Mouse (Mus musculus) left cerebral cortex, adult 8-10 months (tissue): ENCODE data around the gene Abcb1b. TPM values are rescaled to one million over a fixed set of nuclear protein-coding genes. Genes with fewer than 3 reads are reported as not detected.
A peak's percentile ranks its signal among the peaks of the same experiment; 100 is the strongest.
"Not testable (repeated sequence)": the region's sequence is repeated elsewhere in the genome, so short reads cannot be mapped to it uniquely, and the experiment has no call there.

Experiments
- DNase-seq, 2 experiments: peaks; one replicate each; pipeline ENCODE4 v3.0.0; 2022; ENCODE audit warnings: low spot score in 2 of 2
- total RNA-seq, 4 experiments: library from RNA; stranded (reverse); gene quantifications; 2 replicates each; pipeline ENCODE4 v1.2.4; 2022

The Abcb1b gene
- total RNA-seq, 4 experiments from 2014 or later = 2.3 to 8.7 (median 4.0) TPM

- no peak for DNase-seq
Measured at GRCm38 (mm10) chr5:8863580-8864337, 65.8 kb downstream of the Abcb1b start.

GRCm38 (mm10) chr5:8865630-8866029 is 67.7 kb downstream of the Abcb1b start:
- not testable (repeated sequence) for DNase-seq

DNA sequence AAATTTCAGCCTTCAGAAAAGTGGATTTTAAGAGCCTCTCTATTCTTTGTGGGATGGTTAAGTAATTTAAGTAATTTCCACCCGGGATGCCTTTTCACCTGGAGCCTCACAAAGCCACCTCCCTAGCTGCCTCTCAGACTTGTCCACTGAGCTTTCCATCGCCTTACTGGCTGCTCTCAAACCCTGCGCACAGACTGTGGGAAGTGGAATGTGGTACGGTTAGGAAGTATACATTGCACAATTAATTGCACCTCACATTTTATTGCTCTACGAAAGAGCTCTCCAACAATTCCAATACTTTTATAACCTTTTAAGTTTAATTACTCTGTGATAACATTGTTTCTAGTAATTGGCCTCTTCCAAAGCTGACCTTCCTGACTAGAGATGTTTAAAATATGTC is 68.4 kb downstream of the Abcb1b start:
- DNase-seq = no peak

- no peak for DNase-seq
Measured at GRCm38 (mm10) chr5:8868019-8868418, 70.1 kb downstream of the Abcb1b start.

- no peak for DNase-seq
Measured at GRCm38 (mm10) chr5:8872979-8873915, 75.3 kb downstream of the Abcb1b start.

GRCm38 (mm10) chr5:8877086-8877485 is 79.1 kb downstream of the Abcb1b start:
- DNase-seq = no peak

GRCm38 (mm10) chr5:8877800-8878199 is 79.9 kb downstream of the Abcb1b start:
- no peak for DNase-seq

DNA sequence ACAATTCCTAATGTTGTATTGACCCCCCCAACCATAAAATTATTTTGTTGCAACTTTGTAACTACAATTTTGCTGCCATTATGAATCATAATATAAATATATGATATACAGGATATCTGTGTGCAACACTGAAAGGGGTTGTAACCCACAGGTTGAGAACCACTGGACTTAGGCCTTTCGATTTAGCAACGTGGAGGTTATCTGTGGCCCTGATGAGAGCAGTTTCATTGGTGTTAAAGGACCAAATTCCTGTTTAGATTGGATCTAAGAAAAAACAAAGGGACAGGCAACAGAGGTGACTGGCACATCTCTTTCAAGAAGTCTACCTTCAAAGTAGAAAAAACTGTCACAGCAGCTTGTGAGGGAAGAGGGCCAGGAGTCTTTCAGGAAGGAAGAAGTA is 87.9 kb downstream of the Abcb1b start:
- no peak for DNase-seq

GRCm38 (mm10) chr5:8893300-8894103 is 95.6 kb downstream of the Abcb1b start, which contains the start of gene Abcb4:
Gene Abcb4 (plus strand): TSS chr5:8893717.
- peak; percentile 51 for DNase-seq

- peak in 1 of 2 experiments; percentile 37 for DNase-seq
Measured at GRCm38 (mm10) chr5:8894104-8894425, 96.1 kb downstream of the Abcb1b start.

- DNase-seq = no peak
Measured at GRCm38 (mm10) chr5:8894641-8895490, 96.9 kb downstream of the Abcb1b start.

DNA sequence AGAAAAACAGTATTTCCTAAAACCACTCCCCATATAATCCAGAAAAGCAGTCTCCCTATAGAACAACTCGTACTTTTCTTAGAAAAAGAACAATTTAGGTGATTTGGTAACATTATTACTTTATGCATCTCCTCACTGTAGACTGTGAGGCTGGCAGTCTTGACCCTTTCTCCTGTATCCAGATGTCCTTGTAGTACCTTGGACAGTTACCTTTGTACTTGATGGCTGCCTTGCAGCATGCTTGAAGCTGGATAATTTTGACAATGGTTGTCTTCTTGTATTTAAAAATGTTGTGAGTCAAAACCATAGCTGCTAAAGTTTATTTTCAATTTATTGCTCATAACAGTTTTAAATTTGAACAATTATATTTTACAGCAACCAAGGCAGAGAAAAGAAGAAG is 98.3 kb downstream of the Abcb1b start:
- DNase-seq = no peak

DNA sequence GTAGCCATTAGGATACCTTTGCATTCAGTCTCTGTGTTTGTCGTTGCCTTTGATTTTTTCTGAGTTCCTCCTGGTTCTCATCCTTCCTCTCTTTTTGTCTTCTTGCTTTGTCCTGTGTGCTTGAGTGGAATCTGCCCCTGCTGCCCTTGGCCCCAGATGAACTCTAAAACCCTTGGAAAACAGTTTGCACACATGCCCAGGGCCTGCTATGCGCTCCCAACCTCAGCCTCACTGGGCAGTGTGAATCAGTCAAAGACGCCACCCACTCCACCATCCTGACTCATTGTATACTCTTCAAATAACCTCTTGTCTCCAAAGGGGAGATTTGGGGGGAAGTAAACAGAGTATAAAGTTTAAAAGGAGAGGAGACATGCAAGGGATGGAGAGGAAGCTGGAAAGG is 100.3 kb downstream of the Abcb1b start:
- no peak for DNase-seq

DNA sequence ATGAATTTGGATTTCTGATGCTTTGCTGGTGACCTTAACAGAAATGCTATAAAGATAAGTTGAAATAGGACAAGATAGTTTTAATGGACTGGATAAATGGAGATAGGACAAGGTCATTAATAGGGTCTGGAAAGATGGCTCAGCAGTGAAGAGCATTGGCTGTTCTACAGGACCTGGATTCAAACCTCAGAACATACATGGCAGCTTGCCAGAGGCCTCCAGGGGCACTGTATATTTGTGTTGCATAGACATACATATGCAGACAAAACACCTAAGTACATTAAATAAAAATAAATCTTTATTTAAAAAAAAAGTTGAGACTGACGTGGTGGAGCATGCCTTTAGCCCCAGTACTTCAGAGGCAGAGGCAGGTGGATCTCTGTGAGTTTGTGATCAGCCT is 103.1 kb downstream of the Abcb1b start:
- no peak for DNase-seq

DNA sequence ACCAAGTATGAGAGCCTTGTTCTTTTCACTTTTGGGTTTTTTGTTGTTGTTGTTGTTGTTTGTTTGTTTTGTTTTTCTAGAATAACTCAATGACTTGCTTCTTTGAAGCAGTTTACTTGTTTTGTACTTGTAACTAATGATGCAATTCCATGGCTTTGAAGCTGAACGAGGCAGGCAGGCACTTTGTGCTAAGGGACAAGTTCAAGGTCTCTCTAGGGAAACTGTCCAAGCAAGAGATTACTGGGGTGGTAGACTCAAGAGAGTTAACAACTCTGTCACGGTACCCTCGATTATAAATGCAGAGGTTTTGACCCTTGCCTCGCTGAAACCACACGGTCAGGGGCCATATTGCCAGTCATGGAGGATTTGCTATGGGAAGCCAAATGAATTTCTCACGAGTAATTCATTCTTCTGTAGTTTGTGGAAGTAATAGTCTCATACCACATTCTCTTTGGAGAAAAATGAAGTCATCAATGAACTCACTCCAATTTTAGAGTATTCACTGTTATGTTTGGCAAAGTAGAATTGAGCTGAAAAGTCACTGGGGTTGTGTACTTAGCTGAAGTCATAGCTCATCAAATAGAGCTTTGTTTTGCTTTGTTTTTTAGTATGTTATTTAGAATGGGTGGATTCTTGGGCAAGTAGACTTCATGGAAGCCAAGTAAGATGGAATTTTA is 104.3 kb downstream of the Abcb1b start:
- no peak for DNase-seq

GRCm38 (mm10) chr5:8904539-8904938 is 106.6 kb downstream of the Abcb1b start:
- DNase-seq = no peak

- DNase-seq = no peak
Measured at GRCm38 (mm10) chr5:8911567-8912198, 113.7 kb downstream of the Abcb1b start.
